Mouse (Mus musculus) C2C12 (cell line): Measurements from ENCODE around the gene Setd3. TPM values are rescaled to one million over a fixed set of nuclear protein-coding genes. Genes with fewer than 3 reads are reported as not detected.

Experiments used
- H3K27me3 ChIP-seq: one replicate; pipeline ENCODE4 v1.6.1; 2011; ENCODE audit not compliant: control insufficient read depth, insufficient read depth, insufficient read length
- H3K36me3 ChIP-seq: one replicate; pipeline ENCODE4 v1.6.1; 2011; ENCODE audit not compliant: control insufficient read depth, insufficient read depth
- H3K4me3 ChIP-seq: one replicate; pipeline ENCODE4 v1.5.1; 2011; ENCODE audit warnings: mild to moderate bottlenecking, control low read depth; ENCODE audit not compliant: poor library complexity, insufficient read depth, severe bottlenecking
- H3K79me2 ChIP-seq: one replicate; pipeline ENCODE4 v1.6.1; 2011; ENCODE audit not compliant: control insufficient read depth, insufficient read depth
- H3K79me3 ChIP-seq: one replicate; pipeline ENCODE4 v1.6.1; 2011; ENCODE audit warnings: low read depth, control low read depth
- H3ac ChIP-seq: one replicate; pipeline ENCODE3; 2011; ENCODE audit warnings: low read depth; ENCODE audit not compliant: control insufficient read depth, insufficient read length
- CEBPB ChIP-seq: IDR thresholded peaks from one replicate; pipeline ENCODE4 v1.6.1; 2011; ENCODE audit warnings: low read depth, mild to moderate bottlenecking, control low read depth, moderate library complexity
- CTCF ChIP-seq: IDR thresholded peaks from one replicate; pipeline ENCODE4 v1.5.1; 2011; ENCODE audit not compliant: control insufficient read depth, insufficient read depth, insufficient read length
- FOSL1 ChIP-seq: IDR thresholded peaks from one replicate; pipeline ENCODE4 v1.8.0; 2011; ENCODE audit warnings: mild to moderate bottlenecking, low read length; ENCODE audit not compliant: poor library complexity, insufficient read depth, severe bottlenecking
- MAX ChIP-seq: IDR thresholded peaks from one replicate; pipeline ENCODE4 v1.6.1; 2011; ENCODE audit warnings: mild to moderate bottlenecking, control low read depth
- MYOD1 ChIP-seq: IDR thresholded peaks from one replicate; pipeline ENCODE4 v1.6.1; 2011; ENCODE audit warnings: low read depth; ENCODE audit not compliant: control insufficient read depth, insufficient read length
- MYOG ChIP-seq: IDR thresholded peaks from one replicate; pipeline ENCODE4 v1.6.1; 2011; ENCODE audit not compliant: control insufficient read depth, insufficient read length; ENCODE audit errors: extremely low read depth
- USF1 ChIP-seq: IDR thresholded peaks from one replicate; pipeline ENCODE4 v1.6.1; 2011; ENCODE audit warnings: low read depth, mild to moderate bottlenecking, control low read depth, moderate library complexity
- polyA plus RNA-seq: library from polyadenylated mRNA; unstranded; fragments of >200 nt; fragmentation: generic; extraction: Trizol; gene quantifications from one replicate; pipeline ENCODE4 v1.2.1, GENCODE M21; 2012; ENCODE audit warnings: missing spikeins

Gene Setd3
- polyA plus RNA-seq, 1 experiment: 36.8 TPM

DNA sequence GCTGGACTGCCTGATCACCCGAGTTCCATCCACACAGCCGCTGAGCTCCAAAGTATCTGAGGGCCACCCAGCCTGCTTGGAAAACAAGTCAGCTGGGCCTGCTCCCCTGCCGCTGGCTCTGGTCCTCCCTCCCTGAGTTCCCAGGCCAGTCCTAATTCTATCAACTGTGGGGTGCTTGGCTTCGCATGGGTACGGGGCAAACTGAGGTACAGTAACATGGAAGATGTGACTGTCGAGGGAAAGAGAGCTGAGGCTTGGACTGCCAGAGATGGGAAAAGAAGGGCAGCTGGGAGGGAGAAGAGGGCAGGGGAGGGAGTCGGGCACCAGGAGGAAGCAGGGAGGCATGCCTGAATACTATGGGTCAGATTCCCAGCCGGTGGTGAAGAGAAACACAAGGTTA is 78.9 kb downstream of the Setd3 start:
- Histone ChIP-seq H3K27me3 (peaks cover 31% of the 10 kb centered on the region), H3K36me3 (peaks cover 6% of the 10 kb centered on the region), H3K79me2 (no peaks in the 10 kb centered on the region), H3ac (no peak overlapping the region), H3K4me3 (no peak overlapping the region), H3K79me3 (no peaks in the 10 kb centered on the region)
- TF ChIP-seq CTCF: no peak
- no peak for TF ChIP-seq MAX
- no peak for TF ChIP-seq CEBPB
- TF ChIP-seq MYOD1: no peak
- TF ChIP-seq FOSL1: no peak

DNA sequence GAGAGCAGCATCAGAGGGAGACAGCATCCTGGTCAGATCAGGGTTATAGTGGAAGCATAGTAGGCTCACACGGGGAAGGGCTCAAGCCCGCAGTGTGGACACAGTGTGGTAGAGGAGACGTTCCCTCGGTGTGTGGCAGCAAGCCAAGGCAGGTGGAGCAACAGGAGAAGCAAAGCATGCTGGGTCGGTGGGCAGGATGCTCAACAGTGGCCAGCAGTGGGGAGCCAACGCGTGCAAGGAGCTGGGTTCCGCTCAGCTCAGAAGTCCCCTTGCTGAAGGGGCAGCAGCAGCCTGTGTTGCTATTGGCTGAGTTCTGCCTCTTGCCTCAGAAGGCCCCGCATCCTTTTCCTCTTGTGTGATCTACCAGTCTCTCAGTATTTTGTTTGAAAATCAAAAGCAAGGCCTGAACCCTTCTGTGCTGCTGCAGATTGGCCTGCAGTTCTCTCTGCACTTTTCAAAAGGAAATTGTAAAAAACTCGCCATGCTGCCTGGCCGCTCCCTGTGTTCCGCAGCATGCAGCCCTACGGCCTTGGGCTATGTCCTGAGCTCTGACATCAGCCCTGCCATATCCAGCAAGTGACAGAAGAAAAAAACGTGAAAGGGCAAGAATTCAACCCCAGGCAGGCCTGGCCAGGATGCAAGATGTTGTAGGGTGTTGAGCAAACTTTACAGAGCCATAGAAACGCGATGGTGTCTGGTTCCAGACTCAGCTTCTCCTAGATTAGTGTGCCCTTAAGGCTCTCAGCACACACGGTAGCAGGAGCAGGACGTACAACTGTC is 80.7 kb downstream of the Setd3 start:
- H3K36me3 ChIP-seq: no peaks in the 10 kb centered on the region
- no peaks in the 10 kb centered on the region for H3K79me2 ChIP-seq
- TF ChIP-seq MYOD1: no peak
- no peak for TF ChIP-seq CEBPB
- no peak for TF ChIP-seq FOSL1
- no peaks in the 10 kb centered on the region for H3K79me3 ChIP-seq
- no peak overlapping the region for H3ac ChIP-seq
- no peak overlapping the region for H3K4me3 ChIP-seq
- peaks cover 38% of the 10 kb centered on the region for H3K27me3 ChIP-seq

DNA sequence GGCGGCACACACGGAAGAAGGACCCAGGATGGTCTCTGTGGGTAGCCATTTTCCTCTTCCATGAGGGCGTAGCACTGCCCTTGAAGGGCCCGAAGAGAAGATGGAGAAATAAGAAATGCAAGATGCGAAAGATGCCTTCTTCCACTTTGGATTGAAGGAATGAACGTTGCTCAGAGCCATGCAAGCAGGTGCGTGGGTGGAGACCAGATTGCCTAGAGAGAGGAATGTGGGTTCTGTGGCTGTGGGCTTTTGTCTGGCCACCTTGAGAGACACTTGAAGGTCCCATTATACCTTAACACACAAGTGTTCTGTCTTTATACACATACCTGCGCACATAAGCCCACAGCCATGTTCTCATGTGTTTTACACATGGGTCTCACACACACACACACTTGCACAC is 81.5 kb downstream of the Setd3 start:
- Histone ChIP-seq H3K79me3 (no peaks in the 10 kb centered on the region), H3K36me3 (no peaks in the 10 kb centered on the region), H3K27me3 (peaks cover 38% of the 10 kb centered on the region), H3K4me3 (no peak overlapping the region), H3K79me2 (no peaks in the 10 kb centered on the region), H3ac (no peak overlapping the region)
- TF ChIP-seq MAX (no peak), CEBPB (no peak), CTCF (no peak), MYOD1 (no peak), USF1 (no peak), FOSL1 (no peak), MYOG (no peak)

DNA sequence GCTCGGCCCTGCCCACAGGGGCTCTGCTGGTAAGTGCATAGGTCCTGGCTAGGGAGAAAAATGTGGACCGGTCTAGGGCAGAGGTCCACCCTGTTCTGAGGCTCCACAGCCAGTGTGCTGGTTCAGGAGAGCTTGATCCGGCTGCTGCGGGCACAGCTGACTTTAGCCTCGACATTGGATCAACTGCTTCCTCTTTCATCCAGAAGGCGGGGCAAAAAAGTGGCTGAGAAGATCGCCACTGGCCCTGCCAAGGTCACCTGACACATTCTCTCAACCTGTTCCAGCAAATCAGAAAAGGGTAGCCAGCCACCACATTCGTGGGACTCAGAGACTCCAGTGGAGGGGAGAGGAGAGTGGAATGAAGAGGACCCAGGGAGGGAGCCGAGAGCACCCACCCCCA is 90.9 kb downstream of the Setd3 start:
- Histone ChIP-seq H3ac (no peak overlapping the region), H3K4me3 (no peak overlapping the region), H3K79me3 (no peaks in the 10 kb centered on the region), H3K27me3 (peaks cover 3% of the 10 kb centered on the region), H3K79me2 (no peaks in the 10 kb centered on the region), H3K36me3 (no peaks in the 10 kb centered on the region)
- TF ChIP-seq MYOD1: no peak
- no peak for TF ChIP-seq CTCF
- no peak for TF ChIP-seq CEBPB
- no peak for TF ChIP-seq MYOG

DNA sequence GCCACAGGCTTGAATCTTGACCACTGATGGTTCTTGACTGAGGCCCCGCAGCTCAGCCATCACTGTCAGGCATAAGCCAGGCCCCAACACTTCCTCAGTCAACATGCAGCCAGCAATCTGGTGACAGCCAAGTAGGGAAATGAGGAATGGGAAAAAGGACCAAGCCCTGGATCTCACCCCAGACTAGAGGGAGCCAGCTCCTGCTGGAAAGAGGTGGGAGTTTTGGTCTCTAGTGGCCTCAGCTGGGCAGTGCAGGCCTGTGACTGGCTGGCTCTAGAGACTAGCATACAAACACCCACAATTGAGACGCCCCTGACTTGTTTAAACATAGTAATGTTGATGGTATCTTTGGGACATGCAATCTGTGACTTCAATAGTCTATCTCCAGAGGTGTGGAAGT is 91.6 kb downstream of the Setd3 start:
- Histone ChIP-seq H3K79me2 (no peaks in the 10 kb centered on the region), H3K79me3 (no peaks in the 10 kb centered on the region), H3ac (no peak overlapping the region), H3K4me3 (no peak overlapping the region), H3K36me3 (no peaks in the 10 kb centered on the region), H3K27me3 (peaks cover 3% of the 10 kb centered on the region)
- TF ChIP-seq CEBPB (no peak), MAX (no peak), CTCF (no peak), FOSL1 (no peak), USF1 (no peak), MYOG (no peak), MYOD1 (no peak)

DNA sequence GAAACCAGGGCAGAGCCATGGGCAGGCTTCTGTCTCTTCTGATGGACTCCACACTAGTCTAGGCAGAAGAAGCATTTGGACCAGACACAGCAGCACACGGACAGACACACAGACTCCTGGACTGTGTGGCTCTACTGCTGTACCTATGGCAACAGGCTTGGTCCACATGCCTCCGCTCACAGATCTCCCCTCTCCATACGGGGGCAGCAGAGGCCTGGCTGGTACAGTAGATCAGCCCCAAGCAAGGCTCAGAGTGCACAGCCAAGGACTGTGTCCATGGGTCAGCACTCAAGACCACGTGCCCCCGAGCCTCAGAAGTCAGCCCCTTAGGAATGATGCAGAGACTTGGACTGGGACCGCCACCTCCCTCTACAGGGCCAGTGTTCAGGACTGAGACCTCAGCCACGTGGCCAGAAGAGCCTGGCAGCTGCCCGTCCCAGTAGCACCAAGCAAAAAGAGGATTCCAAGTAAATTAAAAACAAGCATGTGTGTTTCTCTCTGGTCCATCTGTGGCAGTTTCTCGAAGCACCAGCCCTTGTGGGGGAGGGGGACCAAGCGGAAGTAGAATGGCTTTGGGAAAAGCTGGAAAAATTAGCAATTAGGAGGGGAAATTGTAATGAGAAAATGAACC is 100.9 kb downstream of the Setd3 start:
- H3ac ChIP-seq: no peak overlapping the region
- TF ChIP-seq CTCF (no peak), MYOD1 (no peak), MAX (no peak), MYOG (no peak), USF1 (no peak), CEBPB (no peak), FOSL1 (no peak)
- no peaks in the 10 kb centered on the region for H3K36me3 ChIP-seq
- H3K27me3 ChIP-seq: peaks cover 18% of the 10 kb centered on the region
- no peak overlapping the region for H3K4me3 ChIP-seq
- H3K79me3 ChIP-seq: no peaks in the 10 kb centered on the region
- no peaks in the 10 kb centered on the region for H3K79me2 ChIP-seq
